Mouse (Mus musculus) ES-E14 (cell line): ENCODE data around the gene Ccdc113. TPM values are rescaled to one million over a fixed set of nuclear protein-coding genes. Genes with fewer than 3 reads are reported as not detected.

Experiments used
- DNase-seq: peaks from one replicate; pipeline ENCODE4 v3.0.0-alpha.2; 2013; ENCODE audit warnings: low read depth, low spot score
- H3K27ac ChIP-seq: 2 replicates; pipeline ENCODE4 v1.5.1; 2012; ENCODE audit warnings: low read depth, mild to moderate bottlenecking, low read length, moderate library complexity, mixed read lengths; ENCODE audit not compliant: poor library complexity, insufficient read depth, severe bottlenecking
- H3K36me3 ChIP-seq: 2 replicates; pipeline ENCODE4 v1.6.1; 2012; ENCODE audit warnings: mild to moderate bottlenecking, low read length, moderate library complexity, mixed read lengths; ENCODE audit not compliant: control insufficient read depth, poor library complexity, insufficient read depth, severe bottlenecking
- H3K4me1 ChIP-seq, 2 experiments: fragments of 150-350 bp in 1 of 2; sonication (generic) in 1 of 2; 2 replicates each; pipeline ENCODE4 v1.6.1; 2012; ENCODE audit warnings: low read length in 2 of 2, mild to moderate bottlenecking in 1 of 2, mixed read lengths in 1 of 2; ENCODE audit not compliant: control insufficient read depth in 2 of 2, insufficient read depth in 2 of 2, poor library complexity in 1 of 2
- H3K4me3 ChIP-seq, 2 experiments: fragments of 150-350 bp in 1 of 2; sonication (generic) in 1 of 2; 2 replicates each; pipeline ENCODE4 v1.5.1; 2012; ENCODE audit warnings: low read length in 2 of 2, low read depth in 1 of 2, mild to moderate bottlenecking in 1 of 2, mixed read lengths in 1 of 2; ENCODE audit not compliant: insufficient read depth in 1 of 2, poor library complexity in 1 of 2, severe bottlenecking in 1 of 2
- H3K9ac ChIP-seq: 2 replicates; pipeline ENCODE4 v1.6.1; 2012; ENCODE audit warnings: low read depth, mild to moderate bottlenecking, low read length, mixed read lengths; ENCODE audit not compliant: poor library complexity, insufficient read depth, severe bottlenecking
- H3K9me3 ChIP-seq: fragments of 150-350 bp; sonication (generic); 2 replicates; pipeline ENCODE4 v1.6.1; 2012; ENCODE audit warnings: low read depth, mild to moderate bottlenecking, low read length; ENCODE audit not compliant: control insufficient read depth, insufficient read depth
- CHD2 ChIP-seq: IDR thresholded peaks from 2 replicates; pipeline ENCODE4 v1.6.1; 2014; ENCODE audit warnings: mild to moderate bottlenecking, low read depth, low read length, inconsistent platforms
- HCFC1 ChIP-seq: IDR thresholded peaks from 2 replicates; pipeline ENCODE4 v1.6.1; 2012; ENCODE audit warnings: low read length, inconsistent platforms, borderline replicate concordance; ENCODE audit not compliant: insufficient read depth
- MAFK ChIP-seq: IDR thresholded peaks from 2 replicates; pipeline ENCODE4 v1.6.1; 2014; ENCODE audit warnings: mild to moderate bottlenecking, low read depth, low read length, inconsistent platforms; ENCODE audit not compliant: insufficient read depth
- ZC3H11A ChIP-seq: IDR thresholded peaks from 2 replicates; pipeline ENCODE4 v1.6.1; 2012; ENCODE audit warnings: low read depth, mild to moderate bottlenecking, inconsistent platforms, low read length, borderline replicate concordance
- ZNF384 ChIP-seq: IDR thresholded peaks from 2 replicates; pipeline ENCODE4 v1.6.1; 2012; ENCODE audit warnings: low read depth, low read length, inconsistent platforms
- in situ Hi-C, 2 experiments: fragments of 600-800 bp; cut with MboI; formaldehyde crosslinking; loops; one replicate each; pipeline ENCODE4 v1.15.1; 2025; ENCODE audit warnings: low sequenced_read_pairs in 2 of 2, inconsistent platforms in 1 of 2; ENCODE audit not compliant: unreplicated experiment in 2 of 2
- total RNA-seq: library from RNA; depleted of rRNA; stranded (reverse); fragments of 300-350 nt; gene quantifications from 2 replicates; pipeline ENCODE4 v1.2.3, GENCODE M21; 2012

Ccdc113 gene
- total RNA-seq, 1 experiment, result 1.1 TPM

DNA sequence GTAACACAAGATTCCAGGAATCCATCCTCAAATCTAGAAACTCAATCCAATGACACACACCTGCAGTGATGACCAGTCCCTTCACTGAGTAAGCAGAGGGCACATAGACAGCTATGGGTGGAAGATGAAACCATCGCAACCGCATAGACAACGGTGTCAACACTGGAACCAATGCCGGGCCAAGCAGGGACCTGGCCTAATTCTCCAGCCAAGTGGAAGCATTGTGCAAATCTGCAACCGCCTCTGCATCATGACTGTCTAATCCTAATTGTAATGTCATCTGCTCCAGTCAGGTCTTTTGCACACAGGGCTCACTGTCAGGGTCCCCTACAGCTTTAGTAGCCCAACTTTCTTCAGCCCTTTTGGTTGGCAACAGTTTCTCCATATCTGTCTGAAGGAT, 33.4 kb upstream of the Ccdc113 start:
- no peak for DNase-seq
- Histone ChIP-seq H3K4me3 (no peak overlapping the region), H3K36me3 (no peaks in the 10 kb centered on the region), H3K27ac (no peak overlapping the region), H3K9me3 (no peaks in the 10 kb centered on the region), H3K9ac (no peak overlapping the region), H3K4me1 (peaks cover 4 to 6% of the 10 kb centered on the region in 2 experiments; a peak in 3 of 4 replicates)
- in situ Hi-C loops, result no loop called here
- TF ChIP-seq ZNF384 (no peak), ZC3H11A (no peak), CHD2 (no peak), HCFC1 (no peak), MAFK (no peak)

DNA sequence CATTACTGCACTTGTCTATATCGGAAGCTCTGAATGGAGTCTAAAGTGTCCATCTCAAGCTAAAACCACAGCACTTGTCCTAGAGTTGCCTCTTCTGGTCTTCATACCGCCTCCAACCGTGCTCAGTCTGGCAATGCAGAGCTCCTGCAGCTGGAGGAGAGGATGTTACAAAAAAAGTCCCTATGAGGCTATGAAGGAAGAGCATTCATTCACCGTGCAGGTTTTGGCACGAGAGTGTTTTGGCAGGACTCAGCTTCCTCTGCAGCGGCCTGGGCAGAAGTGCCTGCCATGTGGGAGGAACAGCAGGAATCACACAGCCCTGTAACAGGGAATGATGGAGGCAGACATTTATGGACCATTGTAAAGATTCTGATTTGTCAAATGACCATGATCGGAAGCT, 31.5 kb upstream of the Ccdc113 start:
- Histone ChIP-seq H3K4me3 (no peak overlapping the region), H3K9me3 (no peaks in the 10 kb centered on the region), H3K4me1 (peaks cover 3 to 5% of the 10 kb centered on the region in 2 experiments; a peak in 3 of 4 replicates), H3K36me3 (no peaks in the 10 kb centered on the region), H3K9ac (no peak overlapping the region), H3K27ac (no peak overlapping the region)
- in situ Hi-C loops, result no loop called here
- no peak for DNase-seq
- TF ChIP-seq ZNF384, result no peak
- TF ChIP-seq ZC3H11A, result no peak
- no peak for TF ChIP-seq CHD2
- no peak for TF ChIP-seq MAFK
- TF ChIP-seq HCFC1, result no peak

DNA sequence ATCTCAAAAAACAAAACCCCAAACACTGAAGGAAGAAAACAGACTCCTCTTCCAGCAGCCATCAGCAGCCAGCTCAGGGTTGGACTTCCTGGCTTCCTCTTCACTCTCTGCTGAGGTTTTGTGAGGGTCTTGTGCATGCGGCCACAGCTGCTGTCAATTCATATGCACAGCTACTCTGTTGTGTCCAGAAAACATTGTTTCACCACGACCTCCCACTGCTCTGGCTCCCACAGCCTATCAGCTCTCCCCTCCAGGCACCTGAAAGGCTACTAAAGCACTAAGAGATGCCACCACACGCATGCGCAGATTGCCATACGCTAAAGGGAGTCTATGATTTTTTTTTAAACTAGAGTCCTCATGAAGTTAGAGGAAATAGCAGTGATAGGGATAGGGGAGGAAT, 29.1 kb upstream of the Ccdc113 start:
- Histone ChIP-seq H3K9ac (no peak overlapping the region), H3K36me3 (no peaks in the 10 kb centered on the region), H3K4me3 (no peak overlapping the region), H3K27ac (no peak overlapping the region; the same call in 1 of the 2 replicates), H3K9me3 (no peaks in the 10 kb centered on the region), H3K4me1 (peaks cover 3 to 5% of the 10 kb centered on the region in 2 experiments; a peak in 3 of 4 replicates)
- TF ChIP-seq HCFC1, result no peak
- TF ChIP-seq ZC3H11A, result no peak
- TF ChIP-seq CHD2, result no peak
- TF ChIP-seq ZNF384, result no peak
- TF ChIP-seq MAFK, result no peak
- peak; percentile 54 for DNase-seq
- in situ Hi-C loops, result no loop called here

DNA sequence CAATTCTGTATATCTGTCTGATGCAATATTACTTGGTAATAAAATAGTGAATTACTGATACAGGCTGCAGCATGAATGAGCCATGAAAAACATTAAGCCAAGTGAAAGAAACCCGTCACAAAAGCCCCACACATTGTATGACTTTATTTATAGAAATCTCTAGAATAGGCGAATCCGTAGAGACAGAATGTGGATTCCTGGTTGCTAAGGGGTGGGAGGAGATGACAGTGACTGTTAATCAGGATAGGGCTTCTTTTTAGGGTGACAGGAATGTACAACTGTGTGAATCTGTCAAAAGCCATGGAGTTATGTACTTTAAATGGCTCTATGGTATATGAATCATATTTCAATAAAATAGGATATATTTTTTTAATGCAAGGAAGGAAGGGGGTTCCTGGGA, 28.3 kb upstream of the Ccdc113 start:
- DNase-seq, result no peak
- TF ChIP-seq CHD2 (no peak), ZNF384 (no peak), HCFC1 (no peak), MAFK (no peak), ZC3H11A (no peak)
- H3K27ac ChIP-seq, result no peak overlapping the region
- peaks cover 3 to 5% of the 10 kb centered on the region in 2 experiments; a peak in 3 of 4 replicates for H3K4me1 ChIP-seq
- no peaks in the 10 kb centered on the region for H3K36me3 ChIP-seq
- no peaks in the 10 kb centered on the region for H3K9me3 ChIP-seq
- H3K4me3 ChIP-seq, result no peak overlapping the region
- no peak overlapping the region for H3K9ac ChIP-seq
- in situ Hi-C loops, result no loop called here

DNA sequence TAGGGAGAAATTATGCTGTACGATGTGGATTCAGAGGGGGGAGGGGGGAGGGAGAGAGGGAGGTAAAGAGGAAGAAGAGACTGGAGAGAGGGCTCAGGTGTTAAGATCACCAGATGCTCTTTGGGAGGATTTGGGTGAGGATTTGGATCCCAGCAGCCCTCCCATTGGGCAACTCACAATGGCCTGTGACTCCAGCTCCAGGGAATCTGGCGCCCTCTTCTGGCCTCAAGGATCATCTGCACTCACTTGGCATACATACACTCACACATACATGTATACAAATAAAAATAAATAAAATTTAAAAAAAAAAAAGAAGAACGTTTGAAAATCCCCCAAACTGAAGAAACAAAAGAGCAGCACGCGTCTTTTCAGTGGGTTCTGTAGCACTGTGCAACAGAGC, 27.6 kb upstream of the Ccdc113 start:
- H3K9ac ChIP-seq, result no peak overlapping the region
- no peaks in the 10 kb centered on the region for H3K36me3 ChIP-seq
- DNase-seq, result peak; percentile 41
- H3K27ac ChIP-seq, result no peak overlapping the region
- H3K4me3 ChIP-seq, result no peak overlapping the region
- TF ChIP-seq ZC3H11A (no peak), ZNF384 (no peak), HCFC1 (no peak), CHD2 (no peak), MAFK (no peak)
- no peaks in the 10 kb centered on the region for H3K9me3 ChIP-seq
- peaks cover 3 to 5% of the 10 kb centered on the region in 2 experiments; a peak in 3 of 4 replicates for H3K4me1 ChIP-seq
- in situ Hi-C loops, result no loop called here
